Mouse (Mus musculus): ENCODE measurements around the gene Uqcc3. TPM values are rescaled to one million over a fixed set of nuclear protein-coding genes. Genes with fewer than 3 reads are reported as not detected.

Gene Uqcc3
- polyA plus RNA-seq, 1 experiment: 76.7 TPM

- peak in 1 of 2 experiments; percentile 44 for DNase-seq
- TF ChIP-seq CTCF (IDR thresholded peaks at IDR 0.05; ENCODE audit: borderline replicate concordance, insufficient read depth, low read depth, low read length) (no peak), POLR2A (IDR thresholded peaks at IDR 0.05; ENCODE audit: borderline replicate concordance, insufficient read depth, low read length) (no peak)
- H3K27me3 ChIP-seq (ENCODE audit: control insufficient read depth, insufficient read depth, low read length): no peaks in the 10 kb centered on the region
- H3K27ac ChIP-seq (ENCODE audit: insufficient read depth, low read length): peak overlapping the region; percentile 58; the same call in 1 of the 2 replicates
- 0 out of 2 replicates have a peak, but pooled peaks cover 3% of the 10 kb centered on the region for H3K4me1 ChIP-seq (ENCODE audit: control insufficient read depth, insufficient read depth, low read length)
- under 1% methylated on average over 6 of the region's 6 CpGs for WGBS
- peak overlapping the region; percentile 73 for H3K4me3 ChIP-seq (replicated peaks; ENCODE audit: insufficient read depth, low read depth, low read length)
Observed at GRCm38 (mm10) chr19:8920836-8921291, 40.1 kb upstream of the Uqcc3 start.

DNA sequence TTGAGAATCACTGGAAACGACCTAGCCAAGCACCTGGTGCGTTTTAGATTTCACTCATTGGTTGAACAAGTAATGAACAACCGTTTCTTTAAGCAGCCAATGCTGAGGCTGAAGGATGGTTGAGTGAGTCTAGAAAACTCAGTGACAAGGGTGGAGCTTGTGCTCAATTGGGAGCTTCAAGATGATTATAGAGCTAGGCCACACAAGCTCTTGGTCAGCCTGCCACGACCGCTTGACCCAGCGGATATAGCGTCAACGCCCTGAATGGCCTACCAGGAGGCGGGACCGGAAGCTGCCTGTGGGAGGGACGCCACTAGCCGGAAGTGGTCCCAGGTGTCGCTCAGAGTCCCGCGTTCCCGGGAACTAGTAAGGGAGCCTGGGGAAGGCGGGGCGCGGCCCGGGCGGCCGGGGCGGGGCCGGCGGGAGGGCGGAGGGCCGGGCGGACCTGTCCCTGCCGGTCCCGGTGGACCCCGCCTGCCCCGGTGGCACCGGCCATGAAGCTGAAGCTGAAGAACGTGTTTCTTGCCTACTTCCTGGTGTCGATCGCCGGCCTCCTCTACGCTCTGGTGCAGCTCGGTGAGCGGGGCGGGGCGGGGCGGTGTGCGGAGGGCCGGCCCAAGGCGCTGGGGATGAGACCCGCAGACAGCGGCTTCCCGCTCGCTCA, 39.5 kb upstream of the Uqcc3 start, which contains the start of gene B3gat3:
TSS of gene B3gat3 (plus strand) at position 302 of the 664 bp plus-strand sequence.
- Histone ChIP-seq H3K27me3 (ENCODE audit: control insufficient read depth, insufficient read depth, low read length) (no peaks in the 10 kb centered on the region), H3K4me1 (ENCODE audit: control insufficient read depth, insufficient read depth, low read length) (0 out of 2 replicates have a peak, but pooled peaks cover 3% of the 10 kb centered on the region), H3K4me3 (replicated peaks; ENCODE audit: insufficient read depth, low read depth, low read length) (peak within 1 kb of the TSS; percentile 73), H3K27ac (ENCODE audit: insufficient read depth, low read length) (peak within 1 kb of the TSS; percentile 79)
- WGBS: 2% methylated on average over 50 of the region's 50 CpGs
- peak; percentile 97 for DNase-seq
- TF ChIP-seq POLR2A (IDR thresholded peaks at IDR 0.05; ENCODE audit: borderline replicate concordance, insufficient read depth, low read length) (peak; percentile 98), CTCF (IDR thresholded peaks at IDR 0.05; ENCODE audit: borderline replicate concordance, insufficient read depth, low read depth, low read length) (no peak)

- H3K27me3 ChIP-seq (ENCODE audit: control insufficient read depth, insufficient read depth, low read length): no peaks in the 10 kb centered on the region
- no peak overlapping the region for H3K4me3 ChIP-seq (replicated peaks; ENCODE audit: insufficient read depth, low read depth, low read length)
- TF ChIP-seq POLR2A (IDR thresholded peaks at IDR 0.05; ENCODE audit: borderline replicate concordance, insufficient read depth, low read length): no peak
- TF ChIP-seq CTCF (IDR thresholded peaks at IDR 0.05; ENCODE audit: borderline replicate concordance, insufficient read depth, low read depth, low read length): no peak
- no peak for DNase-seq
- 72% methylated on average over 6 of the region's 6 CpGs for WGBS
- peak overlapping the region; percentile 79 for H3K27ac ChIP-seq (ENCODE audit: insufficient read depth, low read length)
- H3K4me1 ChIP-seq (ENCODE audit: control insufficient read depth, insufficient read depth, low read length): 0 out of 2 replicates have a peak, but pooled peaks cover 3% of the 10 kb centered on the region
Observed at GRCm38 (mm10) chr19:8919684-8920072, 39.0 kb upstream of the Uqcc3 start.

- H3K27ac ChIP-seq (ENCODE audit: insufficient read depth, low read length): no peak overlapping the region
- TF ChIP-seq POLR2A (IDR thresholded peaks at IDR 0.05; ENCODE audit: borderline replicate concordance, insufficient read depth, low read length): no peak
- TF ChIP-seq CTCF (IDR thresholded peaks at IDR 0.05; ENCODE audit: borderline replicate concordance, insufficient read depth, low read depth, low read length): no peak
- no peaks in the 10 kb centered on the region for H3K27me3 ChIP-seq (ENCODE audit: control insufficient read depth, insufficient read depth, low read length)
- WGBS: 90% methylated on average over 3 of the region's 3 CpGs
- no peak overlapping the region for H3K4me3 ChIP-seq (replicated peaks; ENCODE audit: insufficient read depth, low read depth, low read length)
- no peak for DNase-seq
- H3K4me1 ChIP-seq (ENCODE audit: control insufficient read depth, insufficient read depth, low read length): 0 out of 2 replicates have a peak, but pooled peaks cover 3% of the 10 kb centered on the region
Observed at GRCm38 (mm10) chr19:8919000-8919399, 38.3 kb upstream of the Uqcc3 start.

- DNase-seq: no peak
- Histone ChIP-seq H3K4me1 (ENCODE audit: control insufficient read depth, insufficient read depth, low read length) (no peaks in the 10 kb centered on the region), H3K4me3 (replicated peaks; ENCODE audit: insufficient read depth, low read depth, low read length) (no peak overlapping the region), H3K27me3 (ENCODE audit: control insufficient read depth, insufficient read depth, low read length) (no peaks in the 10 kb centered on the region), H3K27ac (ENCODE audit: insufficient read depth, low read length) (no peak overlapping the region)
- WGBS: 93% methylated on average over 3 of the region's 3 CpGs
- TF ChIP-seq POLR2A (IDR thresholded peaks at IDR 0.05; ENCODE audit: borderline replicate concordance, insufficient read depth, low read length) (no peak), CTCF (IDR thresholded peaks at IDR 0.05; ENCODE audit: borderline replicate concordance, insufficient read depth, low read depth, low read length) (no peak)
Observed at GRCm38 (mm10) chr19:8914212-8914611, 33.5 kb upstream of the Uqcc3 start.

GRCm38 (mm10) chr19:8911810-8912209, 31.1 kb upstream of the Uqcc3 start:
- Histone ChIP-seq H3K4me1 (ENCODE audit: control insufficient read depth, insufficient read depth, low read length) (no peaks in the 10 kb centered on the region), H3K4me3 (replicated peaks; ENCODE audit: insufficient read depth, low read depth, low read length) (no peak overlapping the region), H3K27ac (ENCODE audit: insufficient read depth, low read length) (no peak overlapping the region), H3K27me3 (ENCODE audit: control insufficient read depth, insufficient read depth, low read length) (no peaks in the 10 kb centered on the region)
- DNase-seq: no peak
- WGBS: 85% methylated on average over 5 of the region's 5 CpGs
- TF ChIP-seq POLR2A (IDR thresholded peaks at IDR 0.05; ENCODE audit: borderline replicate concordance, insufficient read depth, low read length) (no peak), CTCF (IDR thresholded peaks at IDR 0.05; ENCODE audit: borderline replicate concordance, insufficient read depth, low read depth, low read length) (no peak)

- H3K27ac ChIP-seq (ENCODE audit: insufficient read depth, low read length): no peak overlapping the region
- TF ChIP-seq CTCF (IDR thresholded peaks at IDR 0.05; ENCODE audit: borderline replicate concordance, insufficient read depth, low read depth, low read length): no peak
- no peak for TF ChIP-seq POLR2A (IDR thresholded peaks at IDR 0.05; ENCODE audit: borderline replicate concordance, insufficient read depth, low read length)
- 92% methylated on average over 6 of the region's 6 CpGs for WGBS
- no peak for DNase-seq
- H3K27me3 ChIP-seq (ENCODE audit: control insufficient read depth, insufficient read depth, low read length): no peaks in the 10 kb centered on the region
- no peaks in the 10 kb centered on the region for H3K4me1 ChIP-seq (ENCODE audit: control insufficient read depth, insufficient read depth, low read length)
- no peak overlapping the region for H3K4me3 ChIP-seq (replicated peaks; ENCODE audit: insufficient read depth, low read depth, low read length)
Observed at GRCm38 (mm10) chr19:8908531-8908930, 27.8 kb upstream of the Uqcc3 start.

DNA sequence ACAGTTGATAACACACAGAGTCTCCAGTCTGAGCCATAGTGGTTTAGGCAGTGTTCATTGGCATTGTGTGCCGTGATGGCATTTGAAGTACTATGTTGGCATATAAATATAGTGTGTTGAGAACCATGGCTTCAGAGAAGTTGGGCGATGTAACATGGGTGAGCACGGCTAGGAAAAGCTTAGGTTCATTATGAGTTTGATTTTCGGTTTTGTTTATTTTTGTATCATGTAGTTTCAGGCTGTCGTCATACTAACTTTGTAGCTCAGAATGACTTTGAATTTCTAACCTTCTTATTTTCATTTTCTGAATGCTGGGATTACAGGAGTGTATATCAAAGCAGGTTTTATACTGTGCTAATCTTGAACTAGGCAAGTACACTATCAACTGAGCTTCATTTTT, 22.7 kb upstream of the Uqcc3 start:
- Histone ChIP-seq H3K4me3 (replicated peaks; ENCODE audit: insufficient read depth, low read depth, low read length) (no peak overlapping the region), H3K27me3 (ENCODE audit: control insufficient read depth, insufficient read depth, low read length) (no peaks in the 10 kb centered on the region), H3K4me1 (ENCODE audit: control insufficient read depth, insufficient read depth, low read length) (no peaks in the 10 kb centered on the region), H3K27ac (ENCODE audit: insufficient read depth, low read length) (no peak overlapping the region)
- no peak for TF ChIP-seq POLR2A (IDR thresholded peaks at IDR 0.05; ENCODE audit: borderline replicate concordance, insufficient read depth, low read length)
- TF ChIP-seq CTCF (IDR thresholded peaks at IDR 0.05; ENCODE audit: borderline replicate concordance, insufficient read depth, low read depth, low read length): no peak
- 95% methylated on average over 5 of the region's 5 CpGs for WGBS
- no peak for DNase-seq

Measured in cerebellum, adult 2 months (tissue).